9 mouse cellular contexts compared by ENCODE assay signal in genomic region chr4:46747007-46747746, GRCm38 (mm10).
DNase-seq lines count a peak whose midpoint lies in the region; ATAC-seq and TF ChIP-seq lines count a peak whose summit lies in the region.
"Had no signal": no experiment of that assay in that cellular context is flagged by ENCODE, and none has a peak within 500 bp of the region (broad histone marks: within the 10 kb centered on the region; RNA-seq: fewer than 3 reads in every experiment).

No protein-coding gene starts in this region.

- peaks cover 2 to 5% of the 10 kb centered on the region in 2 experiments; a peak in 1 of 4 replicates for H3K4me1 ChIP-seq in ES-E14 (ENCODE audit: control insufficient read depth in 2 of 2, insufficient read depth in 2 of 2, low read length in 2 of 2, poor library complexity in 1 of 2)
- H3K4me1 ChIP-seq in hindbrain, embryonic 12.5 days = peaks cover 23% of the 10 kb centered on the region
- peaks cover 33% of the 10 kb centered on the region for H3K4me1 ChIP-seq in midbrain, embryonic 13.5 days (replicated peaks)

- H3K27ac ChIP-seq in ES-E14 (ENCODE audit: insufficient read depth, low read depth, low read length, poor library complexity, severe bottlenecking) = no peak overlapping the region
- peak overlapping the region; percentile 60 for H3K27ac ChIP-seq in hindbrain, embryonic 12.5 days
- peak overlapping the region; percentile 81 for H3K27ac ChIP-seq in midbrain, embryonic 13.5 days

- H3K4me3 ChIP-seq in ES-E14 (ENCODE audit: insufficient read depth in 1 of 2, low read depth in 1 of 2, low read length in 2 of 2, poor library complexity in 1 of 2, severe bottlenecking in 1 of 2) = no peak overlapping the region
- H3K4me3 ChIP-seq in hindbrain, embryonic 12.5 days = no peak overlapping the region
- no peak overlapping the region for H3K4me3 ChIP-seq in midbrain, embryonic 13.5 days (replicated peaks)

- in situ Hi-C loops in ES-E14 (cut with MboI; ENCODE audit: low sequenced_read_pairs in 2 of 2, unreplicated experiment in 2 of 2) = no loop called here

- ATAC-seq in frontal cortex, adult (ENCODE audit: low TSS enrichment) = peak; percentile 51
- ATAC-seq in hindbrain, embryonic 12.5 days (ENCODE audit: low FRiP score) = peak; percentile 60
- ATAC-seq in midbrain, embryonic 13.5 days = peak; percentile 74

- 40% methylated on average over 14 of the region's 14 CpGs for WGBS in hindbrain, embryonic 12.5 days
- WGBS in midbrain, embryonic 13.5 days = 34% methylated on average over 14 of the region's 14 CpGs

- no peaks in the 10 kb centered on the region for H3K36me3 ChIP-seq in ES-E14 (ENCODE audit: control insufficient read depth, insufficient read depth, low read length, poor library complexity, severe bottlenecking)
- H3K36me3 ChIP-seq in hindbrain, embryonic 12.5 days = no peaks in the 10 kb centered on the region
- H3K36me3 ChIP-seq in midbrain, embryonic 13.5 days = no peaks in the 10 kb centered on the region

- H3K9me3 ChIP-seq in ES-E14 (ENCODE audit: control insufficient read depth, insufficient read depth, low read depth, low read length) = no peaks in the 10 kb centered on the region
- no peaks in the 10 kb centered on the region for H3K9me3 ChIP-seq in hindbrain, embryonic 12.5 days (replicated peaks)
- H3K9me3 ChIP-seq in midbrain, embryonic 13.5 days = no peaks in the 10 kb centered on the region

- no peak overlapping the region for H3K9ac ChIP-seq in ES-E14 (ENCODE audit: insufficient read depth, low read depth, low read length, poor library complexity, severe bottlenecking)
- H3K9ac ChIP-seq in hindbrain, embryonic 12.5 days = no peak overlapping the region
- H3K9ac ChIP-seq in midbrain, embryonic 13.5 days (replicated peaks) = peak overlapping the region; percentile 23; the same call in 1 of the 2 replicates

- no peak for DNase-seq in frontal cortex, postnatal 14 days (ENCODE audit: low spot score in 2 of 2)
- peak; percentile 24 for DNase-seq in ES-E14 (ENCODE audit: low read depth, low spot score)
- no peak for DNase-seq in ovary, adult 18-20 months (ENCODE audit: low spot score)
- DNase-seq in adipocyte (ENCODE audit: low spot score) = no peak
- DNase-seq in urinary bladder, postnatal 10 days (ENCODE audit: low spot score) = no peak
- DNase-seq: kidney, postnatal 25 days had no signal

- H3K27me3 ChIP-seq in hindbrain, embryonic 12.5 days = no peaks in the 10 kb centered on the region
- no peaks in the 10 kb centered on the region for H3K27me3 ChIP-seq in midbrain, embryonic 13.5 days

- H3K4me2 ChIP-seq in hindbrain, embryonic 12.5 days (replicated peaks) = no peak overlapping the region
- H3K4me2 ChIP-seq in midbrain, embryonic 13.5 days (replicated peaks) = no peak overlapping the region

TF ChIP-seq in ES-E14, 5 proteins besides CTCF, POLR2A, EP300 and RAD21:
- no peak for TF ChIP-seq MAFK (IDR thresholded peaks at IDR 0.05; ENCODE audit: insufficient read depth, low read depth, low read length)
- no peak for TF ChIP-seq ZNF384 (IDR thresholded peaks at IDR 0.05; ENCODE audit: low read depth, low read length)
- no peak for TF ChIP-seq CHD2 (IDR thresholded peaks at IDR 0.05; ENCODE audit: low read depth, low read length)
- no peak for TF ChIP-seq ZC3H11A (IDR thresholded peaks at IDR 0.05; ENCODE audit: borderline replicate concordance, low read depth, low read length)
- no peak for TF ChIP-seq HCFC1 (IDR thresholded peaks at IDR 0.05; ENCODE audit: borderline replicate concordance, insufficient read depth, low read length)
